Mouse (Mus musculus): ENCODE measurements around the gene Mat1a. TPM values are rescaled to one million over a fixed set of nuclear protein-coding genes. Genes with fewer than 3 reads are reported as not detected.

Gene Mat1a
- polyA plus RNA-seq, 1 experiment: not detected

DNA sequence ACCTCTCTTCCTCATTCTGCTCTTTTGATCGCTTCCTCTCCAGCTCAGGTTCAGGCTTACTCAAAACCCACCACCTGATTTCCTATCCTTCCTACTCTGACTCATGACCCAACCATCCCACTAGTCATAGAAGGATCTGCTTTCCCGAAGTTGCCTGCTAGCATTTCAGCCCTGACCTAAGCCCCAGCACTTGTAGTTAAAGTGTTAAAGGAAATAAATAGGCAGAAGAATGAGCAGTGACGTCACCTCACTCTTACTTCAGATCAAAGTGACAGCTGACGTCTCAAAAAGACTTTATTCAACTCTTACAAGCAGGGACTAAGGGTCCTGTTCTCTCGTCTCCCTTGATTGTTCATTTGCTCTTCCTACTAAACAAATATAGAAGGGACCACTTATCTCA is 62.4 kb downstream of the Mat1a start:
- no peaks in the 10 kb centered on the region for H3K4me1 ChIP-seq
- TF ChIP-seq GATA1 (IDR thresholded peaks at IDR 0.05; ENCODE audit: borderline replicate concordance, low read length) (no peak), FLI1 (IDR thresholded peaks at IDR 0.05; ENCODE audit: low read length) (no peak)
- H3K4me3 ChIP-seq (replicated peaks): no peak overlapping the region
- H3K9me3 ChIP-seq: no peaks in the 10 kb centered on the region
- H3K27me3 ChIP-seq (replicated peaks): no peaks in the 10 kb centered on the region
- no peaks in the 10 kb centered on the region for H3K36me3 ChIP-seq (replicated peaks; ENCODE audit: low read length)

DNA sequence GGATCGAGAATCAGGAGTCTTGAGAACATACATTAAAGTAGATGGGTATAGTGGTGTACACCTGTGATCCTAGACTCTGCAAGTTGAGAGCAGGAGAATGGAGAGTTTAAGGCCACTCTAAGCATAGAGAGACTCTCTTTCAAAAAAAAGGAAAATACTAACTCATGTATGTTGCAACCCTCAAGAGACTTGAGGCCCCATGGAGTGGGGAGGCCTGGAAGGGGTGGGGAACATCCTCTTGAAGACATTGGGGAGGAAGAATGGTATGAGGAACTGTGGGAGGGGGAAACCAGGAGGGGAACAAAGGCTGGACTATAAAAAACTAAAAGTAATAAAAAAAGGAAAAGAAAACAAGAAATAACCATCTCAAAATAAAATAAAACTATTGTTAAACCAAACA is 63.7 kb downstream of the Mat1a start:
- Histone ChIP-seq H3K27me3 (replicated peaks) (no peaks in the 10 kb centered on the region), H3K4me1 (no peaks in the 10 kb centered on the region), H3K36me3 (replicated peaks; ENCODE audit: low read length) (no peaks in the 10 kb centered on the region), H3K4me3 (replicated peaks) (no peak overlapping the region), H3K9me3 (no peaks in the 10 kb centered on the region)
- TF ChIP-seq FLI1 (IDR thresholded peaks at IDR 0.05; ENCODE audit: low read length) (no peak), GATA1 (IDR thresholded peaks at IDR 0.05; ENCODE audit: borderline replicate concordance, low read length) (no peak)

DNA sequence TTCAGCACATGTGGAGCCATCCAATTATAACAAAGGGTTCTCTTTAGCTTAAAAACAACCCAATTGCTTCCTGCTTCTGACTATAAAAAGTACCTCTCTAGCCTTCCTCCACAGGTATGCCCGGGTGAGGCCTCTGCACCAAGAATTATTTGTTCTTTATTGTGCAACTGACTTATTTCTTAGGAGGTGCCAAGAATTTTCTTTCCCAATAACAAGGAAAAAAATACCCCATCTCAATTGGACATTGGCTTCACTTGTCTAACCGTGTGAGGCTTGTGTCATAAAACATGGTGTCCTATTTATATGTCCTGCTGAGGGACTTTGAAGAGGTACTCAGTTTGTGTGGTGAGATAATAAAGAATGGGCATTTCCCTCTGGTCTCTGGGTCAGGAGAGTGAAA is 65.7 kb downstream of the Mat1a start:
- Histone ChIP-seq H3K4me3 (replicated peaks) (no peak overlapping the region), H3K4me1 (no peaks in the 10 kb centered on the region), H3K9me3 (no peaks in the 10 kb centered on the region), H3K36me3 (replicated peaks; ENCODE audit: low read length) (no peaks in the 10 kb centered on the region), H3K27me3 (replicated peaks) (no peaks in the 10 kb centered on the region)
- TF ChIP-seq GATA1 (IDR thresholded peaks at IDR 0.05; ENCODE audit: borderline replicate concordance, low read length) (no peak), FLI1 (IDR thresholded peaks at IDR 0.05; ENCODE audit: low read length) (no peak)

Other genes with a start within 250 kb of the Mat1a start
- gene Sh2d4b, start 211.8 kb upstream of the Mat1a start, polyA plus RNA-seq (2012; ENCODE audit: insufficient read depth, low replicate concordance): 1.1 and 7.2 TPM in 2 replicates
- 20.9 and 22.8 TPM in 2 replicates for gene Tspan14, start 138.2 kb upstream of the Mat1a start, polyA plus RNA-seq (2012; ENCODE audit: insufficient read depth, low replicate concordance)
- gene Fam213a, start 91.2 kb upstream of the Mat1a start, polyA plus RNA-seq (2012; ENCODE audit: insufficient read depth, low replicate concordance): 4.5 and 11.6 TPM in 2 replicates
- not detected in 2 replicates for gene Dydc2, start 35.8 kb upstream of the Mat1a start, polyA plus RNA-seq (2012; ENCODE audit: insufficient read depth, low replicate concordance)
- gene Dydc1, start 32.1 kb upstream of the Mat1a start, polyA plus RNA-seq (2012; ENCODE audit: insufficient read depth, low replicate concordance): not detected in 2 replicates
- gene Sftpa1, start 26.7 kb downstream of the Mat1a start, polyA plus RNA-seq (2012; ENCODE audit: insufficient read depth, low replicate concordance): not detected in 2 replicates
- gene Mbl1, start 46.4 kb downstream of the Mat1a start, polyA plus RNA-seq (2012; ENCODE audit: insufficient read depth, low replicate concordance): not detected in 2 replicates
- not detected in 2 replicates for gene Sftpd, start 80.1 kb downstream of the Mat1a start, polyA plus RNA-seq (2012; ENCODE audit: insufficient read depth, low replicate concordance)
- gene Gm2832, start 173.8 kb downstream of the Mat1a start, polyA plus RNA-seq (2012; ENCODE audit: insufficient read depth, low replicate concordance): not detected in 2 replicates
- gene Gm5798, start 243.6 kb downstream of the Mat1a start, polyA plus RNA-seq (2012; ENCODE audit: insufficient read depth, low replicate concordance): not detected in 2 replicates

All from megakaryocyte, embryonic 14.5 days (primary cell).